Mouse (Mus musculus): ENCODE results near the gene Wwp2.
A peak's percentile ranks its signal among the peaks of the same experiment; 100 is the strongest.

DNA sequence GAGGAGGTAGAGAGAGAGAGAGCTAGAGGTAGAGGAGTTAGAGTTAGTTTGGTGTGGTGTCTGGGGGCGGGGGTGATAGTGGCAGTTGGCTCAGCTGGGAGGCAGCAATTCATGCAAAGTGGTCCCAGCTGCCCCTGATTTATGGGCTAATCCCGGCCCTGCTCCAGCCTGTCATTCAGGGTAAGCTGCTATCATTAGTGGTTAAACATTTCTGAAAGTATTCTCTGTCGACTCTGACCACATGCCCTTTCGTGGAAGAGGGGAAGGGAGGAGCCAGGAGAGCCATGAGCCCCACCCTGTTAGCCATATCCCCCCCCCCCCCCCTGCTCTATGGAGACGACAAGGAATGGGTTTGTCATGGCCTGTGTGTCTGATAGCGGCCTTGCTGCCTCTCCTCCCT is 67.2 kb downstream of the Wwp2 start:
- TF ChIP-seq MAX (IDR thresholded peaks at IDR 0.05; ENCODE audit: low read depth) (no peak), TCF12 (IDR thresholded peaks at IDR 0.05; ENCODE audit: insufficient read depth, poor library complexity, severe bottlenecking) (peak; percentile 67), POLR2A (IDR thresholded peaks at IDR 0.05; ENCODE audit: insufficient read length, low read depth) (no peak), USF1 (IDR thresholded peaks at IDR 0.05; ENCODE audit: low read depth) (peak; percentile 6), SRF (IDR thresholded peaks at IDR 0.05; ENCODE audit: control insufficient read depth, insufficient read length, low read depth) (no peak), TCF3 (IDR thresholded peaks at IDR 0.05; ENCODE audit: insufficient read length, low read depth) (peak; percentile 75), POLR2AphosphoS2 (IDR thresholded peaks at IDR 0.05; ENCODE audit: insufficient read length, low read depth) (no peak), MYOD1 (IDR thresholded peaks at IDR 0.05; ENCODE audit: control insufficient read depth in 1 of 3, insufficient read length in 2 of 3, low read depth in 2 of 3) (peak in 2 of 3 experiments; percentile 79 to 92), E2F4 (IDR thresholded peaks at IDR 0.05; ENCODE audit: insufficient read depth) (no peak)

Measured in myocyte (in vitro differentiated cells).